Mouse (Mus musculus) hindbrain, embryonic 14.5 days (tissue): Measurements from ENCODE around the gene Zkscan8. TPM values are rescaled to one million over a fixed set of nuclear protein-coding genes. Genes with fewer than 3 reads are reported as not detected.

Experiments
- polyA plus RNA-seq: library from polyadenylated mRNA; unstranded; fragments of >200 nt; fragmentation: Nextera tagmentation; extraction: Ambion mirVana; gene quantifications from 2 replicates; pipeline ENCODE4 v1.2.1, GENCODE M21; 2014

The Zkscan8 gene
- polyA plus RNA-seq, 1 experiment from 2014 or later = 8.0 TPM

Other genes starting within 250 kb of the Zkscan8 start
- not detected in 2 replicates for gene Gpx5, start 238.4 kb downstream of the Zkscan8 start, polyA plus RNA-seq
- 0.15 TPM in 1 of 2 replicates, not detected in the other for gene Gpx6, start 219.0 kb downstream of the Zkscan8 start, polyA plus RNA-seq
- gene Olfr1367, start 184.2 kb downstream of the Zkscan8 start, polyA plus RNA-seq = not detected in 2 replicates
- 11.6 and 12.5 TPM in 2 replicates for gene Zscan12, start 168.3 kb downstream of the Zkscan8 start, polyA plus RNA-seq
- gene Zkscan3, start 128.4 kb downstream of the Zkscan8 start, polyA plus RNA-seq = 55.8 and 59.7 TPM in 2 replicates
- gene Pgbd1, start 90.1 kb downstream of the Zkscan8 start, polyA plus RNA-seq = 3.3 and 3.7 TPM in 2 replicates
- gene Zscan26, start 77.4 kb downstream of the Zkscan8 start, polyA plus RNA-seq = 14.1 and 17.4 TPM in 2 replicates
- gene Nkapl, start 62.6 kb downstream of the Zkscan8 start, polyA plus RNA-seq = 3.0 and 3.7 TPM in 2 replicates
- gene Zkscan4, start 52.2 kb downstream of the Zkscan8 start, polyA plus RNA-seq = 8.9 and 9.9 TPM in 2 replicates
- gene Gm10065, start 51.7 kb downstream of the Zkscan8 start, polyA plus RNA-seq = not detected in 2 replicates
- gene AK157302, start 35.9 kb downstream of the Zkscan8 start, polyA plus RNA-seq = 0.25 and 0.42 TPM in 2 replicates
- 5.4 and 6.6 TPM in 2 replicates for gene Gm11273, start 29.7 kb downstream of the Zkscan8 start, polyA plus RNA-seq
- 0.08 and 0.21 TPM in 2 replicates for gene Olfr1366, start 11.7 kb upstream of the Zkscan8 start, polyA plus RNA-seq
- 0.04 TPM in 1 of 2 replicates, not detected in the other for gene Olfr1535, start 28.8 kb upstream of the Zkscan8 start, polyA plus RNA-seq
- gene Olfr1364, start 50.6 kb upstream of the Zkscan8 start, polyA plus RNA-seq = not detected in 2 replicates
- not detected in 2 replicates for gene Olfr1362, start 82.9 kb upstream of the Zkscan8 start, polyA plus RNA-seq
- gene Olfr11, start 111.4 kb upstream of the Zkscan8 start, polyA plus RNA-seq = not detected in 2 replicates
- not detected in 2 replicates for gene Olfr1361, start 132.3 kb upstream of the Zkscan8 start, polyA plus RNA-seq
- not detected in 2 replicates for gene Olfr1360, start 146.3 kb upstream of the Zkscan8 start, polyA plus RNA-seq
- gene Olfr1359, start 167.0 kb upstream of the Zkscan8 start, polyA plus RNA-seq = not detected in 2 replicates
- gene Hist1h2bl, start 185.0 kb upstream of the Zkscan8 start, polyA plus RNA-seq = not detected in 2 replicates
- 5.4 and 7.5 TPM in 2 replicates for gene Hist1h2ai, start 185.3 kb upstream of the Zkscan8 start, polyA plus RNA-seq
- 2.4 and 3.2 TPM in 2 replicates for gene Hist1h3h, start 186.5 kb upstream of the Zkscan8 start, polyA plus RNA-seq
- gene Hist1h2bm, start 190.9 kb upstream of the Zkscan8 start, polyA plus RNA-seq = 1.4 TPM in 2 replicates
- 0.33 and 0.64 TPM in 2 replicates for gene Hist1h4j, start 203.9 kb upstream of the Zkscan8 start, polyA plus RNA-seq
- gene Hist1h4k, start 219.4 kb upstream of the Zkscan8 start, polyA plus RNA-seq = 2.0 and 2.7 TPM in 2 replicates
- 2.4 and 3.4 TPM in 2 replicates for gene Hist1h2ak, start 222.7 kb upstream of the Zkscan8 start, polyA plus RNA-seq
- gene Hist1h2bn, start 223.0 kb upstream of the Zkscan8 start, polyA plus RNA-seq = not detected in 2 replicates
- gene Hist1h1b, start 249.5 kb upstream of the Zkscan8 start, polyA plus RNA-seq = 1.6 and 1.7 TPM in 2 replicates